Mouse (Mus musculus) ES-Bruce4 (cell line): ENCODE data around the gene Cox7a2.

Experiments used
- CTCF ChIP-seq: IDR thresholded peaks from one replicate; pipeline ENCODE4 v1.8.1; 2011; ENCODE audit warnings: low read depth, low read length
- POLR2A ChIP-seq: IDR thresholded peaks from one replicate; pipeline ENCODE4 v1.8.1; 2011; ENCODE audit warnings: low read length; ENCODE audit not compliant: insufficient read depth

DNA sequence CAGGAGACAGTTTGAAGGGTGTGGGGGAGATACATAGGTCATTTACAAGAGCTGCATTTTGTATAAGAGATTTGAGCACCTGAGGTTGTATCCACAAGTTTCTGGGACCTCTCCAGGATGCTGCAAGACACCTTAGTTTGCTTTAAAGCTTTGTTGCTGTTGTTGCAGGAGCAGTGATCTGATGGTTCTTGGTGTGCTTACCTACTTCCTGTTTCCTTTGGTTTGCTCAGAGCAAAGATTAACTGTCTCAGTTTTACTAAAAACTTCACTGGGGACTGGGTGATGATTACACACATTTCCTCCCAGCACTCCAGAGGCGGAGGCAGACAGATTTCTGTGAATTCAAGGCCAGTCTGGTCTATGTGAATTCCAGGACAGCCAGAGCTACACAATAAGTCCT, 35.4 kb upstream of the Cox7a2 start:
- TF ChIP-seq CTCF (no peak), POLR2A (no peak)
